24 mouse cellular contexts compared by ENCODE assay signal in genomic region chr11:12458814-12459213, GRCm38 (mm10).
"Had no signal": no experiment of that assay in that cellular context is flagged by ENCODE, and none has a peak within 500 bp of the region (broad histone marks: within the 10 kb centered on the region; RNA-seq: fewer than 3 reads in every experiment).

No protein-coding gene starts in this region.

- H3K36me3 ChIP-seq: embryonic facial prominence, embryonic 10.5 days; embryonic facial prominence, embryonic 12.5 days; embryonic facial prominence, embryonic 13.5 days; embryonic facial prominence, embryonic 15.5 days; forebrain, embryonic 10.5 days; forebrain, embryonic 12.5 days; forebrain, embryonic 15.5 days had no signal

- H3K4me3 ChIP-seq: embryonic facial prominence, embryonic 10.5 days; embryonic facial prominence, embryonic 12.5 days; embryonic facial prominence, embryonic 13.5 days; embryonic facial prominence, embryonic 15.5 days; erythroblast, embryonic 14.5 days; forebrain, embryonic 10.5 days; forebrain, embryonic 12.5 days; forebrain, embryonic 13.5 days; forebrain, embryonic 15.5 days; gastrocnemius, adult 2 months; heart, adult 2 months had no signal

- DNase-seq: cerebellum, adult 8-10 months; cerebellum, adult 9-10 months; cerebellum, adult 9-11 months; cerebellum, postnatal 10 days; cerebellum, postnatal 14 days; cerebellum, postnatal 25 days; embryo, embryonic 11 days; forebrain, postnatal 0 days; gastrocnemius, adult 2 months; gastrocnemius, postnatal 10 days; gastrocnemius, postnatal 14 days; gastrocnemius, postnatal 25 days; gastrocnemius, postnatal 36 days; heart, adult 11 months had no signal

- H3K4me2 ChIP-seq: embryonic facial prominence, embryonic 12.5 days; embryonic facial prominence, embryonic 13.5 days; embryonic facial prominence, embryonic 15.5 days; forebrain, embryonic 12.5 days; forebrain, embryonic 13.5 days; forebrain, embryonic 15.5 days had no signal
